Mouse (Mus musculus): Measurements from ENCODE around the gene Olfr1151. TPM values are rescaled to one million over a fixed set of nuclear protein-coding genes. Genes with fewer than 3 reads are reported as not detected.

Gene Olfr1151
- polyA plus RNA-seq (2012; rRNA removed) = not detected in 2 replicates

GRCm38 (mm10) chr2:87855562-87855961, at the start of gene Olfr1151:
Olfr1151 (plus strand) TSS chr2:87855862.

GRCm38 (mm10) chr2:87809522-87809921, 46.1 kb upstream of the Olfr1151 start, which contains the start of gene Olfr1145:
Olfr1145 (plus strand) TSS chr2:87809822.

GRCm38 (mm10) chr2:87830233-87830632, 25.4 kb upstream of the Olfr1151 start, which contains the start of gene Olfr1148:
Olfr1148 (plus strand) TSS chr2:87830533.

GRCm38 (mm10) chr2:87843693-87844092, 12.0 kb upstream of the Olfr1151 start, which contains the start of gene Olfr1150-ps1:
Olfr1150-ps1 (plus strand) TSS chr2:87843993.

GRCm38 (mm10) chr2:87866192-87866591, 10.5 kb downstream of the Olfr1151 start, which contains the start of gene Olfr1152:
Olfr1152 (plus strand) TSS chr2:87866492.

GRCm38 (mm10) chr2:87894662-87895061, 39.0 kb downstream of the Olfr1151 start, which contains the start of gene Olfr1153:
Olfr1153 (plus strand) TSS chr2:87894962.

GRCm38 (mm10) chr2:87905066-87905465, 49.4 kb downstream of the Olfr1151 start, which contains the start of gene Olfr1154:
Olfr1154 (minus strand) TSS chr2:87905166.

Other genes starting within 250 kb of the Olfr1151 start
- not detected in 2 replicates for gene Olfr1130, start 249.7 kb upstream of the Olfr1151 start, polyA plus RNA-seq (2012; rRNA removed)
- not detected in 2 replicates for gene Olfr1131, start 228.8 kb upstream of the Olfr1151 start, polyA plus RNA-seq (2012; rRNA removed)
- gene Olfr1132, start 218.3 kb upstream of the Olfr1151 start, polyA plus RNA-seq (2012; rRNA removed) = not detected in 2 replicates
- gene Olfr1133, start 208.5 kb upstream of the Olfr1151 start, polyA plus RNA-seq (2012; rRNA removed) = not detected in 2 replicates
- not detected in 2 replicates for gene Olfr1134, start 197.4 kb upstream of the Olfr1151 start, polyA plus RNA-seq (2012; rRNA removed)
- gene Olfr1135, start 182.2 kb upstream of the Olfr1151 start, polyA plus RNA-seq (2012; rRNA removed) = not detected in 2 replicates
- not detected in 2 replicates for gene Olfr1136, start 161.9 kb upstream of the Olfr1151 start, polyA plus RNA-seq (2012; rRNA removed)
- not detected in 2 replicates for gene Olfr1137, start 142.7 kb upstream of the Olfr1151 start, polyA plus RNA-seq (2012; rRNA removed)
- not detected in 2 replicates for gene Olfr1138, start 115.9 kb upstream of the Olfr1151 start, polyA plus RNA-seq (2012; rRNA removed)
- 0.11 TPM in 1 of 2 replicates, not detected in the other for gene Olfr1140, start 112.1 kb upstream of the Olfr1151 start, polyA plus RNA-seq (2012; rRNA removed)
- not detected in 2 replicates for gene Olfr1141, start 101.9 kb upstream of the Olfr1151 start, polyA plus RNA-seq (2012; rRNA removed)
- not detected in 2 replicates for gene Olfr152, start 76.4 kb upstream of the Olfr1151 start, polyA plus RNA-seq (2012; rRNA removed)
- gene Olfr1143, start 55.3 kb upstream of the Olfr1151 start, polyA plus RNA-seq (2012; rRNA removed) = not detected in 2 replicates
- gene Olfr1145, start 46.0 kb upstream of the Olfr1151 start, polyA plus RNA-seq (2012; rRNA removed) = not detected in 2 replicates
- gene Olfr1148, start 25.3 kb upstream of the Olfr1151 start, polyA plus RNA-seq (2012; rRNA removed) = not detected in 2 replicates
- gene Olfr1150-ps1, start 11.9 kb upstream of the Olfr1151 start, polyA plus RNA-seq (2012; rRNA removed) = not detected in 2 replicates
- not detected in 2 replicates for gene Olfr1152, start 10.6 kb downstream of the Olfr1151 start, polyA plus RNA-seq (2012; rRNA removed)
- gene Olfr1153, start 39.1 kb downstream of the Olfr1151 start, polyA plus RNA-seq (2012; rRNA removed) = not detected in 2 replicates
- not detected in 2 replicates for gene Olfr1154, start 49.3 kb downstream of the Olfr1151 start, polyA plus RNA-seq (2012; rRNA removed)
- not detected in 2 replicates for gene Olfr1155, start 89.3 kb downstream of the Olfr1151 start, polyA plus RNA-seq (2012; rRNA removed)
- not detected in 2 replicates for gene Olfr1156, start 97.2 kb downstream of the Olfr1151 start, polyA plus RNA-seq (2012; rRNA removed)
- not detected in 2 replicates for gene Olfr1157, start 112.4 kb downstream of the Olfr1151 start, polyA plus RNA-seq (2012; rRNA removed)
- gene Olfr74, start 118.8 kb downstream of the Olfr1151 start, polyA plus RNA-seq (2012; rRNA removed) = not detected in 2 replicates
- gene Olfr1158, start 134.3 kb downstream of the Olfr1151 start, polyA plus RNA-seq (2012; rRNA removed) = not detected in 2 replicates
- not detected in 2 replicates for gene Olfr1160, start 152.4 kb downstream of the Olfr1151 start, polyA plus RNA-seq (2012; rRNA removed)
- gene Olfr1161, start 166.9 kb downstream of the Olfr1151 start, polyA plus RNA-seq (2012; rRNA removed) = not detected in 2 replicates
- not detected in 2 replicates for gene Olfr73, start 181.8 kb downstream of the Olfr1151 start, polyA plus RNA-seq (2012; rRNA removed)
- gene Olfr1162, start 195.3 kb downstream of the Olfr1151 start, polyA plus RNA-seq (2012; rRNA removed) = not detected in 2 replicates
- gene Olfr1163, start 216.0 kb downstream of the Olfr1151 start, polyA plus RNA-seq (2012; rRNA removed) = not detected in 2 replicates
- gene Olfr1164, start 238.1 kb downstream of the Olfr1151 start, polyA plus RNA-seq (2012; rRNA removed) = not detected in 2 replicates